Mouse (Mus musculus) embryo, embryonic 11.5 days (tissue): ENCODE measurements around the gene Rorb.

ENCODE experiments used
- DNase-seq: peaks from one replicate; pipeline ENCODE4 v3.0.0-alpha.2; 2012; ENCODE audit warnings: low read depth, low spot score

Rorb gene

GRCm38 (mm10) chr19:19033974-19034373 is 77.0 kb downstream of the Rorb start:
- DNase-seq, result no peak

- DNase-seq, result no peak
Measured at GRCm38 (mm10) chr19:19005144-19005543, 105.9 kb downstream of the Rorb start.

GRCm38 (mm10) chr19:19004023-19004656 is 106.9 kb downstream of the Rorb start:
- no peak for DNase-seq

- DNase-seq, result no peak
Measured at GRCm38 (mm10) chr19:18998966-18999365, 112.0 kb downstream of the Rorb start.

- no peak for DNase-seq
Measured at GRCm38 (mm10) chr19:18997711-18998110, 113.3 kb downstream of the Rorb start.

- no peak for DNase-seq
Measured at GRCm38 (mm10) chr19:18979996-18980395, 131.0 kb downstream of the Rorb start.

GRCm38 (mm10) chr19:18974796-18975660 is 136.0 kb downstream of the Rorb start:
- DNase-seq, result peak; percentile 30

- DNase-seq, result no peak
Measured at GRCm38 (mm10) chr19:18969386-18969785, 141.6 kb downstream of the Rorb start.

- DNase-seq, result no peak
Measured at GRCm38 (mm10) chr19:18967307-18967706, 143.7 kb downstream of the Rorb start.

GRCm38 (mm10) chr19:18959862-18960261 is 151.1 kb downstream of the Rorb start:
- no peak for DNase-seq

- no peak for DNase-seq
Measured at GRCm38 (mm10) chr19:18952806-18953205, 158.2 kb downstream of the Rorb start.

- DNase-seq, result no peak
Measured at GRCm38 (mm10) chr19:18947193-18947592, 163.8 kb downstream of the Rorb start.

GRCm38 (mm10) chr19:18945265-18945664 is 165.7 kb downstream of the Rorb start:
- no peak for DNase-seq

- no peak for DNase-seq
Measured at GRCm38 (mm10) chr19:18941391-18941790, 169.6 kb downstream of the Rorb start.

- DNase-seq, result no peak
Measured at GRCm38 (mm10) chr19:18911755-18912340, 199.1 kb downstream of the Rorb start.

- no peak for DNase-seq
Measured at GRCm38 (mm10) chr19:18909641-18910040, 201.4 kb downstream of the Rorb start.

GRCm38 (mm10) chr19:18905511-18905910 is 205.5 kb downstream of the Rorb start:
- DNase-seq, result no peak

- no peak for DNase-seq
Measured at GRCm38 (mm10) chr19:18902694-18903067, 208.3 kb downstream of the Rorb start.

GRCm38 (mm10) chr19:18902041-18902693 is 208.8 kb downstream of the Rorb start:
- DNase-seq, result no peak

- DNase-seq, result no peak
Measured at GRCm38 (mm10) chr19:18898238-18898637, 212.8 kb downstream of the Rorb start.

GRCm38 (mm10) chr19:18890216-18890615 is 220.8 kb downstream of the Rorb start:
- no peak for DNase-seq

GRCm38 (mm10) chr19:18889632-18890031 is 221.4 kb downstream of the Rorb start:
- no peak for DNase-seq
